Mouse (Mus musculus) CH12.LX (cell line): Measurements from ENCODE around the gene Olfr668. TPM values are rescaled to one million over a fixed set of nuclear protein-coding genes. Genes with fewer than 3 reads are reported as not detected.

ENCODE experiments used
- DNase-seq: peaks from one replicate; pipeline ENCODE4 v3.0.0-alpha.2; 2013; ENCODE audit errors: extremely low read depth
- H3K27ac ChIP-seq: 2 replicates; pipeline ENCODE4 v1.5.1; 2012; ENCODE audit warnings: low read depth, mild to moderate bottlenecking, control low read depth, moderate library complexity; ENCODE audit not compliant: insufficient read depth
- H3K27me3 ChIP-seq: replicated peaks from 2 replicates; pipeline ENCODE3; 2012; ENCODE audit warnings: inconsistent platforms
- H3K36me3 ChIP-seq, 2 experiments: replicated peaks in 1 of 2; 2 replicates each; pipeline versions ENCODE3 to v1.6.1; 2012; ENCODE audit warnings: inconsistent platforms in 1 of 2, low read length in 1 of 2, mild to moderate bottlenecking in 1 of 2, mixed read lengths in 1 of 2, moderate library complexity in 1 of 2; ENCODE audit not compliant: control insufficient read depth in 1 of 2, insufficient read depth in 1 of 2
- H3K4me1 ChIP-seq, 2 experiments: 2 replicates each; pipeline ENCODE4 v1.6.1; 2012; ENCODE audit warnings: inconsistent platforms in 1 of 2, moderate library complexity in 1 of 2; ENCODE audit not compliant: insufficient read depth in 2 of 2, control insufficient read depth in 1 of 2
- H3K4me2 ChIP-seq: 2 replicates; pipeline ENCODE4 v1.6.1; 2012; ENCODE audit warnings: low read depth, mild to moderate bottlenecking, control low read depth; ENCODE audit not compliant: poor library complexity, insufficient read depth, severe bottlenecking
- H3K4me3 ChIP-seq, 3 experiments: fragments of 150-350 bp in 1 of 3; sonication (generic) in 1 of 3; replicated peaks in 1 of 3; 2 replicates each; pipeline versions ENCODE3 to v1.5.1; 2011 to 2012; ENCODE audit warnings: low read depth in 2 of 3, low read length in 2 of 3, mild to moderate bottlenecking in 2 of 3, moderate library complexity in 2 of 3, control low read depth in 1 of 3, improper control_type of control experiment in 1 of 3, inconsistent platforms in 1 of 3, mixed read lengths in 1 of 3; ENCODE audit not compliant: poor library complexity in 1 of 3
- H3K79me2 ChIP-seq: replicated peaks from 2 replicates; pipeline ENCODE4 v1.6.1; 2012; ENCODE audit warnings: mild to moderate bottlenecking, moderate library complexity; ENCODE audit not compliant: control insufficient read depth, poor library complexity, insufficient read depth, severe bottlenecking; ENCODE audit errors: extremely low read depth
- H3K9ac ChIP-seq: 2 replicates; pipeline ENCODE4 v1.6.1; 2012; ENCODE audit warnings: low read depth, mild to moderate bottlenecking, control low read depth, moderate library complexity; ENCODE audit not compliant: insufficient read depth
- H3K9me3 ChIP-seq: replicated peaks from 2 replicates; pipeline ENCODE3; 2012; ENCODE audit warnings: low read length, inconsistent platforms, mixed read lengths
- BHLHE40 ChIP-seq: IDR thresholded peaks from 2 replicates; pipeline ENCODE4 v1.6.1; 2011; ENCODE audit warnings: mild to moderate bottlenecking, low read depth, low read length, improper control_type of control experiment
- E2F4 ChIP-seq: IDR thresholded peaks from 2 replicates; pipeline ENCODE4 v1.6.1; 2011; ENCODE audit warnings: low read depth, low read length, improper control_type of control experiment; ENCODE audit not compliant: insufficient replicate concordance
- ETS1 ChIP-seq: conservative IDR thresholded peaks from 2 replicates; pipeline ENCODE4 v1.6.1; 2012; ENCODE audit warnings: low read depth, mild to moderate bottlenecking, inconsistent platforms, low read length, improper control_type of control experiment, moderate library complexity
- IRF4 ChIP-seq: IDR thresholded peaks from 2 replicates; pipeline ENCODE4 v1.6.1; 2014; ENCODE audit warnings: low read depth, mild to moderate bottlenecking, inconsistent platforms, low read length, improper control_type of control experiment
- KAT2A ChIP-seq: IDR thresholded peaks from 2 replicates; pipeline ENCODE4 v1.6.1; 2012; ENCODE audit warnings: low read length, improper control_type of control experiment, inconsistent platforms; ENCODE audit not compliant: insufficient replicate concordance
- MAX ChIP-seq: IDR thresholded peaks from 2 replicates; pipeline ENCODE4 v1.6.1; 2011; ENCODE audit warnings: low read length, improper control_type of control experiment
- NELFE ChIP-seq: IDR thresholded peaks from 2 replicates; pipeline ENCODE4 v1.6.1; 2011; ENCODE audit warnings: low read depth, low read length, improper control_type of control experiment
- NRF1 ChIP-seq: IDR thresholded peaks from 2 replicates; pipeline ENCODE4 v1.6.1; 2014; ENCODE audit warnings: low read depth, mild to moderate bottlenecking, inconsistent platforms, low read length, improper control_type of control experiment, moderate library complexity
- PAX5 ChIP-seq: IDR thresholded peaks from 2 replicates; pipeline ENCODE4 v1.6.1; 2012; ENCODE audit warnings: low read length, inconsistent platforms, mixed read lengths
- POLR2AphosphoS2 ChIP-seq: IDR thresholded peaks from 2 replicates; pipeline ENCODE4 v1.6.1; 2011; ENCODE audit warnings: low read depth, low read length, improper control_type of control experiment
- RAD21 ChIP-seq: IDR thresholded peaks from 2 replicates; pipeline ENCODE4 v1.6.1; 2011; ENCODE audit warnings: low read depth, mild to moderate bottlenecking, low read length, improper control_type of control experiment, moderate library complexity
- RCOR1 ChIP-seq: conservative IDR thresholded peaks from 2 replicates; pipeline ENCODE4 v1.6.1; 2012; ENCODE audit warnings: low read depth, mild to moderate bottlenecking, inconsistent platforms, low read length, improper control_type of control experiment
- SIN3A ChIP-seq: IDR thresholded peaks from 2 replicates; pipeline ENCODE4 v1.6.1; 2012; ENCODE audit warnings: low read length, improper control_type of control experiment, inconsistent platforms
- SMC3 ChIP-seq: IDR thresholded peaks from 2 replicates; pipeline ENCODE4 v1.6.1; 2011; ENCODE audit warnings: low read depth, low read length, improper control_type of control experiment
- TBP ChIP-seq: conservative IDR thresholded peaks from 2 replicates; pipeline ENCODE4 v1.6.1; 2011; ENCODE audit warnings: low read depth, low read length, improper control_type of control experiment
- TCF12 ChIP-seq: IDR thresholded peaks from 2 replicates; pipeline ENCODE4 v1.6.1; 2014; ENCODE audit warnings: low read depth, mild to moderate bottlenecking, inconsistent platforms, low read length, improper control_type of control experiment
- UBTF ChIP-seq: IDR thresholded peaks from 2 replicates; pipeline ENCODE4 v1.6.1; 2012; ENCODE audit warnings: low read depth, mild to moderate bottlenecking, inconsistent platforms, low read length, improper control_type of control experiment, moderate library complexity
- USF1 ChIP-seq: IDR thresholded peaks from 2 replicates; pipeline ENCODE4 v1.6.1; 2014; ENCODE audit warnings: low read depth, mild to moderate bottlenecking, inconsistent platforms, low read length, improper control_type of control experiment
- ZNF384 ChIP-seq: IDR thresholded peaks from 2 replicates; pipeline ENCODE4 v1.6.1; 2012; ENCODE audit warnings: low read depth, low read length, improper control_type of control experiment, inconsistent platforms
- dilution Hi-C: fragments of 300-500 bp; cut with MboI; formaldehyde crosslinking; loops from 2 replicates; pipeline ENCODE4 v1.14.3; 2020; ENCODE audit warnings: low sequenced_read_pairs; ENCODE audit not compliant: extremely low pct_unique_long_range_greater_than_20kb, extremely low pct_ligation_motif_present
- in situ Hi-C: fragments of 300-500 bp; cut with MboI; formaldehyde crosslinking; loops from 3 replicates; pipeline ENCODE4 v1.14.3; 2019; ENCODE audit warnings: low sequenced_read_pairs, low pct_ligation_motif_present, low pct_unique_long_range_greater_than_20kb, mixed read lengths
- polyA plus RNA-seq: library from polyadenylated mRNA; unstranded; fragments of >175 nt; gene quantifications from 2 replicates; pipeline ENCODE4 v1.2.1, GENCODE M21; 2012; ENCODE audit warnings: low read depth; ENCODE audit not compliant: insufficient read length
- total RNA-seq, 2 experiments: library from RNA; depleted of rRNA; stranded (reverse); fragments of 300-350 nt in 1 of 2; fragments of >200 nt in 1 of 2; gene quantifications; 2 replicates each; pipeline ENCODE4 v1.2.3; 2012 to 2014

Gene Olfr668
- total and polyA plus RNA-seq, 3 experiments, result not detected

DNA sequence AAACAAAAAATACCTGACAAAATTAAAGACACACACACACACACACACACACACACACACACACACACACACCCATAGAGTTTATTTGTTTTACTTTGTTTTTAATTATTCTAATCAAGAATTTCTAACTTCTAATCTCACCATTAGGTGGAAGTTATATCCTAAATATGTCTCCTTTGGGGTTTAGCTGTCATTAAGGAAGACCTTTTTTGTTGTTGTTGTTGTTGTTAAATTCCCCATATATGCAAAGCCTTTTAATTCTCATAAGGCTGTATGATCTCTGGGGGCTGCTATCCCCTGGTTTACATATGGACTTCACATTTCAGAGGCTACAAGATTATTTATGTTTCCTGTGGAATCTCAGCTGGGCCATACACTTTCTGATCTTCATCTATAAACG, 6.1 kb upstream of the Olfr668 start, which contains the start of gene Olfr669:
TSS of gene Olfr669 (plus strand) at position 301 of the 400 bp plus-strand sequence.
- TF ChIP-seq POLR2AphosphoS2 (no peak), PAX5 (no peak), UBTF (no peak), E2F4 (no peak), RCOR1 (no peak), ETS1 (no peak), TBP (no peak), ZNF384 (no peak), IRF4 (no peak), SIN3A (no peak), RAD21 (no peak), KAT2A (no peak), SMC3 (no peak), NRF1 (no peak)
- H3K4me1 ChIP-seq, result no peaks in the 10 kb centered on the region
- no peak within 1 kb of the TSS for H3K27ac ChIP-seq
- H3K4me2 ChIP-seq, result no peak within 1 kb of the TSS
- no peaks in the 10 kb centered on the region for H3K36me3 ChIP-seq
- in situ Hi-C loops (no loop called here), dilution Hi-C loops (no loop called here)
- DNase-seq, result no peak
- H3K9ac ChIP-seq, result no peak within 1 kb of the TSS
- H3K79me2 ChIP-seq, result no peaks in the 10 kb centered on the region
- H3K9me3 ChIP-seq, result no peaks in the 10 kb centered on the region
- H3K27me3 ChIP-seq, result no peaks in the 10 kb centered on the region
- H3K4me3 ChIP-seq, result no peak within 1 kb of the TSS

DNA sequence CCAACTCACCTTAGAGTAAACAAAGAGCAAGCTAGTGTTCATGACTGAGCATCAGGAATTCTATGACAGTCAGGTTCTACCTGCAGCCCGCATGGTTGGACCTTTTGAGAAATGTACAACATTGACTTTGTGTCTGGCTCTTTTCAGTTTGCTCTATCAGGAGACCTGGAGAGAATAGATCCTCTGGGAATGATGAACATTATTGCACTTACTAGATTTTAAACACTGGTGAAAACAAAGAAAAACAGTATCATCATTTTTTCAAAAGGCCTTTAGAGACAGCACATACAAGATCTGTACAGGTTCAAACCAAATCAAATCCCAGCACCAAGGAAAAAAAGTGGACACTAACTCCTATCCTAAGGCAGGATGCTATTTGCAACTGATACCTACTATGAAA, 6.5 kb downstream of the Olfr668 start, which contains the start of gene Olfr667:
TSS of gene Olfr667 (minus strand) at position 101 of the 400 bp plus-strand sequence.
- H3K79me2 ChIP-seq, result no peaks in the 10 kb centered on the region
- no peak within 1 kb of the TSS for H3K27ac ChIP-seq
- no peak within 1 kb of the TSS for H3K4me3 ChIP-seq
- dilution Hi-C loops (no loop called here), in situ Hi-C loops (no loop called here)
- H3K9me3 ChIP-seq, result no peaks in the 10 kb centered on the region
- no peaks in the 10 kb centered on the region for H3K36me3 ChIP-seq
- H3K4me2 ChIP-seq, result no peak within 1 kb of the TSS
- no peak for DNase-seq
- no peaks in the 10 kb centered on the region for H3K4me1 ChIP-seq
- H3K9ac ChIP-seq, result no peak within 1 kb of the TSS
- H3K27me3 ChIP-seq, result no peaks in the 10 kb centered on the region
- TF ChIP-seq NELFE, result no peak
- no peak for TF ChIP-seq BHLHE40
- TF ChIP-seq RCOR1, result no peak
- no peak for TF ChIP-seq TCF12
- TF ChIP-seq MAX, result no peak
- no peak for TF ChIP-seq USF1
- no peak for TF ChIP-seq E2F4
- no peak for TF ChIP-seq KAT2A
- TF ChIP-seq PAX5, result no peak
- TF ChIP-seq POLR2AphosphoS2, result no peak
- TF ChIP-seq SMC3, result no peak
